Mouse (Mus musculus): ENCODE data around the gene Fam187a.
A peak's percentile ranks its signal among the peaks of the same experiment; 100 is the strongest.

The Fam187a gene

DNA sequence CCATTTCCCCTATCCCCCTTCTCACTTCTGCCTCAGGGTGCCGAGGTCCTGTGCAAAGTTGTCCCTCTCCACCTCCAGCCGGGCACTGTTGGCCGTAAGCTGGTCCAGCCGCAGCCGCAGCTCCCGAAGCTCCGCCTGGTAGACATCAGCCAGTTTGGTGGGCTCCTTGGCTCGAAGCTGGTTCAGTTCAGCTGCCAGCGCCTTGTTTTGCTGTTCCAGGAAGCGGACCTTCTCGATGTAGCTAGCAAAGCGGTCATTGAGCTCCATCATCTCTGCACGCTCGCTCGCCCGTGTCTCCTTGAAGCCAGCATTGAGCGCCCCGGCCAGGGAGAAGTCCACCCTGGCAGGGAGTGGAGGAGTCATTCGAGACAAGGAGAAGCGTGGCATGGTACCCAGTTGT lies 11.7 kb downstream of the Fam187a start:
- no peak for DNase-seq

DNA sequence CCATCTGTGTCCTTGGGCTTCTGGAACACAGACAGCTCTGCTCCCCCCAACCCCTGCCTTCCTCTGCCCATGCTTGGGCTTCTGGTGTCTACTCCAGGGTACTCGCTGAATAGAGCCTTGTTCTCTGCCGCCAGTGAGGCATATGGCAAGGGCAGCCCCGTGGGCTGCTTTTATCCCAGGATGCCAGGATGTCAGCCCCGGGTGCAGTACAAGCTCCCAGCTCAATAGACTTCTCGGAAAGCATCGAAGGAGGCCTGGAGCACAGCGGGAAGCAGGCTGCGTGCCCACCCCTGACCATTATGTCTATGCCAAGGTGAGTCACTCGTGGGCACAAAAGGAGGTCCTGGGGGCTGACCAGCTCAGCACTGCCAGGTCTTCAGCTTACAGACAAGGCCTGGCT lies 13.4 kb downstream of the Fam187a start:
- peak; percentile 82 for DNase-seq

DNA sequence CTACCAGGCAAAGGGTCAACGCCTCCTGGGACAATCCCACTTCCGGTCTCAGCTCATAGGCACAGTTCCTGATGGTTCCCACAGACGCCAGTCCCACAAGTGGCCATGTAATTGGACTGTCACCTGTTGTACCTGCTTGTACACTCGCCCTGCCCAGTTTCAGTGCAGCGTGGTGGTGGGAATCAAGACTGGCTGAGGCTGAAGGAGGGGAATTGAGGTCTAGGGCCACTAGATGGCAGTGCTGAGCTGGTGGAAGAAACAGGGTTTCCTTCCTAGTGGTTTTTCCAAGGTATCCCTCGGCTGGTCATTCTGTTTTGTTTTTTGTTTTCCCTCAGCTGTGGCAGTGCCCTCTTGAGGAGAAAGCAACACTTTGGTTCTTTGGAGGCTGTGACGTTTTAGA lies 15.8 kb downstream of the Fam187a start, which contains the start of gene Gfap:
TSS of gene Gfap (minus strand) at position 150 of the 400 bp plus-strand sequence.
- DNase-seq, result peak; percentile 55

DNA sequence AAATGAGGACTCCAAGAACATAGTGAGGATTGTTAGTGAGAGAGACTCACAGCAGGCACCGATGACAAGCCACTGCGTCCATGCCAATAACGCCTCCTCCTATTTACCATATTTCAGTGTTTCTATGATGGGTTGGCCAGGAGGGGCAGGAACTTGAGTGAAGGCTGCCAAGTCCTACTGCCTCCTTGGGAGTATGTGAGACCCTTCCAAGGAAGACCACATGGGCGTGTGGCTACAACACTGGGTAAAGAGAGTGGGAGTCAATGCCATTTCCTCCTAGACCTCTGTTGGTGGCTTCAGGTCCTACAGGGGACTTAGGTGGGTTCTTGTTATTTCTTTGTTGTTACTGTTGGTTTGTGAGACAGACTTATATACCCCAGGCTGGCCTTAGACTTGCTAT lies 16.2 kb downstream of the Fam187a start:
- DNase-seq, result no peak

DNA sequence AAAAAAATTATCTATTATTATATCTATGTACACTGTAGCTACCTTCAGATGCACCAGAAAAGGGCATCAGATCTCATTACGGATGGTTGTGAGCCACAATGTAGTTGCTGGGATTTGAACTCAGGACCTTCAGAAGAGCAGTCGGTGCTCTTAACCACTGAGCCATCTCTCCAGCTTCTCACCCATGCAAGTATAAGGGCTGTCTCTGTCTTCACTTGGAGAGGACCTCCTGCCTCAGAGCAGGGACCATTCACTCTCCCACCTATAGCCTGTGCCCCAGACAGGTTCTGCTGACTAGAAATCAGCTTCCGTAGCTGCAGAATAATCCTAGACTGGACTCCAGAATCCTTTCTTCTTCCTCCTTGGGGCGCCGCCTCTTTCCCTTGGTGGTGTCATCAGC lies 17.1 kb downstream of the Fam187a start:
- no peak for DNase-seq

DNA sequence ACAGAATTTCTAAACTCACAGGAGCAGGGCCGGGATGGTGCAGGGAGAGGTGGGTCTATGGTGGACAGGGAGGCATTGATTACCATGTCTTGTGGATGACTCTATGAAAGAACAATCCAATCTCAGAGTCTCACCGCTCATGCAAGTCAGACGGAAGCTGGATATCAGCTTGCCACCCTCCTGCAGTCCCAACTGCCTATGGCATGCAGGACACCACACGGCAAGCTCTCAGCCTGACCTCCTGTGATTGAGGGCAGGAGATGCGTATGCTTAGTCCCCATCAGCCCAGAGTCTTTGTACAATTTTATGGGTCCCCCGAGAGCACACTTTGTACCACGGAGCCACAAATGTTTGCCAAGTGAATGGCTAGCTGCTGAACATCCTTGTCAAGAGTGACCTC lies 18.7 kb downstream of the Fam187a start:
- no peak for DNase-seq

DNA sequence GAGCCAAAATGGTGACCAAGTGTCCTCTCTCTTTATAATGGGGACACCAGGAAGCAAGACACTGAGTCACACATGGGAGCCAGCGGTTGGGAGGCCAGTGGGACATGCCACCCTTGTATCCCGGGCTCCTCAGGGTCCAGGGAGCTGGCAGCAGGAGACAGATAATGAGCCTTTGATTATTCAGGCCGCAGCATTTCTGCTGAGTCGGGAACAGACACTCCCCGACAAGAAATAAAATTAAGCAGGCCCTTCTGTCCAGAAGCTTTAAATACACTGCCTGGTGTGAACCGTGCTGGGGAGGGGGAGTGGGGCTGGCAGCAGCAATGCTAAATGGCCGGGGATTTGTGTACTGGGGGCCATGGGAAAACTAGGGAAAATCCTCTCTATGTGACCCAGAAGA lies 26.4 kb downstream of the Fam187a start:
- DNase-seq, result no peak

DNA sequence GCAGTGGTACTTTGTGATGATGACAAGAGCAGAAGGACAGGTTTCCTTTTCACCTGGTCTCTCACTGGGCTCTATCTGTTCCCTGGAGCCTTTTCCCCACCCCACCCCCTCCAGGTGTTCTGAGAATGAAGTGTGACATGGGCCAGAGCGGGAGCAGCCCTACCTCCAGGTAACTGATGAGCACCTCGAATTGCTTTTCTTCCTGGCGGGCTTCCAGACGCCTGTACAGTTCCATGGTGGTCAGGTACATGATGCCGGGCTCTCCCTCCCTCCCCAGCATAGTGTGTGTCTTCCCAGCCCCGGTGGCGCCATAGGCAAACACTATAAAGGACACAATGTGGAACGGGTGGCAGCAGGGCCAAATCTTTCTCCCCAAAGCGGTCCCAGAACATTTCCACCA lies 30.4 kb downstream of the Fam187a start:
- no peak for DNase-seq

DNA sequence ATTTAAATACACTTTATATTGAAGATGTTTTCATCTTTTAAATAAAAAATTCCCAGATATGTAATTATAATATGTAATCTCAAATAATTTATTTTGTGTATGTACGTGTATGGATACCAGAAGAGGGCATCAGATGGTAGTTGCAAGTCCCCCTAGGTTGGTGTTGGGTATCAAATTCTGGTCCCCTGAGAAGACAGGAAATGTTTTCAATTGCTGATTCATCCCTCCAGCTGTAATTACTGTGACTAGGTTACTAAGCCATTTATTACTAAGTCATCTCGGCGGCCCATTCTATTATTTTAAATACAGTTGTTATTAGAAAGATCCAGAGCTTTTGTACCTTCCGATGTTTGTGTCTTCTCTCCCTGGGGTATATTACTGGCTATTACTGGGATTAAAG lies 33.1 kb downstream of the Fam187a start:
- no peak for DNase-seq

DNA sequence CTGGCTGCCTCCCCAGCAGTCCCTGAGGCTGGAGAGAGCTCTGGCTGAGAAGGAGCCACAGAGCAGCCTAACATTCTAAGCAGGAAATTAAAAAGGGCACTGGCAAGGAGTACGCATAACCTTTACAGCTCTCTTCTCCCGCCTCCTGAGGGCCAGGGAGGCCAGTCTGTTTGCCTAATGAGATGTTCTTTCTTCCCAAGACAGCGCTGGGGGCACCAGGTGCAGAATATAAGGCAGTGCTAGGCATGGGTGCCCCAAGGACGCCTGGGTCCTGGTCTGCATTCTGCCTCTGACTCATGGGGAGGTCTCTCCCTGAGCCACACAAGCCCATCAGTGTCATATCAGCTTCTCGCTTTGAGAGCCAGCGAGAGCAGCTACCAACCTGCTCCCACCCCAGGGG lies 36.5 kb downstream of the Fam187a start:
- DNase-seq, result no peak

DNA sequence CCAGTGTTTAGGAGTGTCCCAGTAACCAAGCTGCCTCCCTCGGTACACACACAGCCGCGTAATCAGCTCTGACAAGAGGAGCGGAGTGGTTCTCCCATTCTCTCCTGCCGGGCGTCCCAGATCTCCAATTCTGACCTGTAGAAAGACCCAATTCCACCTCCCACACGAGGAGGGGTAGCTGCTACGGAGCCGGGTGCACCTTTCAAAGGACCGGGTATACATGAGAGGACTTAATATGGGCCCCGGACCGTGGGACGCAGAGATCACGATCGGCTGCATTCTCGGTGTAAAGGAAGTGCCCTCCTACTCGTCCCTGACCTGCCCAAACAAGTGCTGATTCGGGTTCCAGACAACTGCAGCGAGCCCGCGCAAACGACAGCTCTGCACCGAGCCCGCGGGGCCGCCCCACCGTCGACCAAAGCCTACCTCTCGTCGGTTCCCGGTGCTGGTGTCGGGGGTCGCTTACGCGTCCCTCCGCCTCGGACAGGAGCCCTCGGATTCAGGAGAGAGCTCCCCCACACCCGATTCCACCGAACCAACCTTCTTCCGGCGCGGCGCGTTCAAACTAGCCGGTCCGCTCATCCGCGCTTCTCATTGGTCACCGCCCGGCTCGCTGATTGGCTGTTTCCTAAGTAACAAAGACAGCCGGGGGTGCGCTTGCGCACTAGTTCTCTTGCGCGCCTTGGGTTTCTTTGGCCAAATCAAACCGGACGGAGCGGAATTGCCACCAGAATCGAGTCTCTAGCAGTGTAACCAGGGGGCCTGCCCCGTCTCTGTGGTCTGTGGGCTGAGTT lies 39.8 kb downstream of the Fam187a start, which contains the start of gene Kif18b:
TSS of gene Kif18b (minus strand) at position 568 of the 794 bp plus-strand sequence.
- DNase-seq, result peak; percentile 94

DNA sequence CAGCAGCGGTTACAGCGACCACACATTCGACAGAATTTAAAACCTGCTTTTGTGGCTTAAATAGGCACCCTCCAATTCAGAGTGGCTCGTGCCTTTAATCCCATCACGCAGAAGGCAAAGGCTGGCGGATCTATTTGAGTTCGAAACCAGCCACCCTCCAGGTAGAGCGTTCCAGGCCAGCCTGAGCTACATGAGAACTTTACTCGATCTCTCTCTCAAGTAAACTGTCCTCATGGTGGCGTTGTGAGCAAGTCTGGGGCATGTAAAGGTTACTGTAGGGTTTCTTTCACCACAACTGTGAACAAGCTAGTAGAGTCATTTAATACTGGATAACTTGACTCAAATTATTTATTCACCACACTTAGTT lies 40.4 kb downstream of the Fam187a start:
- no peak for DNase-seq

DNA sequence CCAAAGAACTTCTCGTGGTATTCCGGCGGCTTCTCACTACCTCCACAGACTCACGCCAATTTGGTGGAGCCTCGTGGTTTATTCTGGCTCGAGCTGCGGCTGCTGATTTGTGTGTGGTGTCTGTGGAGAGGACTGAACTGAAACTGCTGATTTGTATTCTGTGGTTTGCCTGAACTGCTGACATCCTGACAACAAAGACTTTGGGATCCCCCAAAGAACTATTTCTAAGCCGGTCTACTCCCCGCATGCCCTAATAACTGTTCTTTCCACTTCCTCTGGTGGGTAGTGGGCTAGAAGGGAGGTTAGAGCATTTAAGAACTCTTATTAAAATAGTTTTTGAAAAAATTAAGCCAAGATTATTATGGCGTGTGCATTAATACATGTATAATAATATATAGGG lies 45.7 kb downstream of the Fam187a start:
- peak; percentile 26 for DNase-seq

DNA sequence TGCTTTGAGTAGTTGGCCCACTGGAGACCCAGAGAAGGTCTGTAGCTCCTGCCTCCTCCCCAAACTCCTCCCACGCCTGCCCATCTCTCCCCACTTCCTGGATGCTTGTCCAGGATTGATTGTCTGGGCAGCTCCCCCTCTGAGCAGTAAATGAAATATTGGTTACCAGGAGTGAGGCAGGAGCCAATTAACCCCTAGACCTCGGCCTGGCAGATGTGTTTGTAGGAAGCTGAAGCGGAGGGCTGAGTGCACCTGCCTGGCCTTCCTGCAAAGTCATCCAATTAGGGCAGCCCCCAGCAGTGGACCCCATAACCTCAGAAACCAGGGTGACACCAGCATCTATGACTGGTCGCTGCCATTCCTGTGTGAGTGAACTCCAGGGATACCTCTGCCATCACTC lies 51.3 kb downstream of the Fam187a start:
- DNase-seq, result no peak

Data from layer of hippocampus, adult 9-11 months (tissue).